Mouse (Mus musculus): ENCODE data around the gene Ccdc187. TPM values are rescaled to one million over a fixed set of nuclear protein-coding genes. Genes with fewer than 3 reads are reported as not detected.

The Ccdc187 gene
- polyA plus RNA-seq, 1 experiment from 2014 or later = 0.60 TPM

DNA sequence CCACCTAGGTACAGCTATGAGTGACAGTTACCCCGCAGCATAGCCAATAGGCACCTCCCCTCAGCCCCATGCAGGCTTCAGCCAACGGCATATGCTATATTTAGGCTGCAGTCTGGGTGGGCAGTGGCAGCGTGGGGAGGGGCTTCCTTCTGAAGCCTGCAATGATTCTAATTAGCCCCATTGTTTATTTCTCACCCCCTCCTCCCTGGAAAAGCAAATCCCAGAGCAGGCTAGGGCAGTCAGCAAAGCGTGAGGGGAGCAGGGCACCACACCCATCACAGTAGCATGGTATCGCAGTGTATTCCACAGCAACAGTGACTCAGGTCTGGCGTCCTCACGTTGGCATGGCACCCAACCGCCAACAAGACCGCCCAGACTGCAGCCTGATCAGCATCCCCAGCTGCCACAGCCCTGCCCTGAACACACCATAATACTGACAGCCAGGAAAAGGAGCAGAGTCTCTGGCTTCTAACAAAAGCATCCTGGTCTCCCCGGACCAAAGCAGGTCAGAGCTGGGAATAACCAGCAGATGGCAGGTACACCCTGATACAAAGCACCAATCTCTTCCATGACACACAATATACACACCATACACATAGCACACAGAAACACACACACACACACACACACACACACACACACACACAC is 4.0 kb upstream of the Ccdc187 start:
- WGBS = 6% methylated on average over 10 of the region's 10 CpGs
- Histone ChIP-seq H3K4me2 (ENCODE audit: low read depth, low read length) (peak overlapping the region; percentile 10; the same call in 1 of the 2 replicates), H3K27ac (ENCODE audit: low read length) (no peak overlapping the region), H3K36me3 (ENCODE audit: control insufficient read depth, insufficient read depth, low read length) (no peaks in the 10 kb centered on the region), H3K4me1 (replicated peaks; ENCODE audit: control insufficient read depth, insufficient read depth, low read length) (peaks cover 32% of the 10 kb centered on the region), H3K27me3 (ENCODE audit: control insufficient read depth, insufficient read depth, low read depth, low read length) (no peaks in the 10 kb centered on the region), H3K9me3 (ENCODE audit: control insufficient read depth, low read length) (no peaks in the 10 kb centered on the region), H3K4me3 (ENCODE audit: low read length) (no peak overlapping the region), H3K9ac (ENCODE audit: low read length) (no peak overlapping the region)
- ATAC-seq (ENCODE audit: low read depth) = peak; percentile 51

DNA sequence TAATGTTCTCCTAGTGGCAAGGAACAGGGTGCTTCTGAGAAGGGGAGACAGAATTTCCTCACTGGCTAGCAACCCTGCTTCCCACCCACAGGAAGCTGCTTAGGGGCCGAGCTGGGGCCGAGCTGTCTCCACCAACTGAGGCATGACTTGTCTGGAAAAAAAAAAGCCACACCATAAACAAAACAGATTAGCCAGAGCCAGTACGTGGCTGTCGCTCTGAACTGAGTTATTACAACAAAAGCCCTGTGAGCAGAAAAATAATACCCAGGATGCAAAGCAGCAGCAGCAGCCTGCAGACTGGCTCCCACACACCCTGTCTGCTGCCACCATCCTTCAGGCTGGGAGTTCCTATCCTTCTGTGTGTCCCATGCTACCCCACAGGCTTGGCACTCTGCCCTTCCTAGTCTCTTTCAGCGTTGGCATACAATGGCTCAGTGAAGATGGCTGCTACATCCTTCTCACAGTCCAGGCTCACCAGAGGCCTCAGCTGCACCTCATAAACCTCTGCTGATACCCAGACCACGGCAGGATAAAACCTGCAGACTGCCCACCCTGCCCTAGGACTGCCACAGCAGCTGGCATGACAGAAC is 2.3 kb upstream of the Ccdc187 start:
- Histone ChIP-seq H3K4me2 (ENCODE audit: low read depth, low read length) (no peak overlapping the region), H3K36me3 (ENCODE audit: control insufficient read depth, insufficient read depth, low read length) (no peaks in the 10 kb centered on the region), H3K27me3 (ENCODE audit: control insufficient read depth, insufficient read depth, low read depth, low read length) (no peaks in the 10 kb centered on the region), H3K27ac (ENCODE audit: low read length) (peak overlapping the region; percentile 78), H3K9me3 (ENCODE audit: control insufficient read depth, low read length) (no peaks in the 10 kb centered on the region), H3K4me1 (replicated peaks; ENCODE audit: control insufficient read depth, insufficient read depth, low read length) (peaks cover 32% of the 10 kb centered on the region), H3K4me3 (ENCODE audit: low read length) (no peak overlapping the region), H3K9ac (ENCODE audit: low read length) (peak overlapping the region; percentile 43)
- 21% methylated on average over 6 of the region's 6 CpGs for WGBS
- ATAC-seq (ENCODE audit: low read depth) = peak; percentile 28

DNA sequence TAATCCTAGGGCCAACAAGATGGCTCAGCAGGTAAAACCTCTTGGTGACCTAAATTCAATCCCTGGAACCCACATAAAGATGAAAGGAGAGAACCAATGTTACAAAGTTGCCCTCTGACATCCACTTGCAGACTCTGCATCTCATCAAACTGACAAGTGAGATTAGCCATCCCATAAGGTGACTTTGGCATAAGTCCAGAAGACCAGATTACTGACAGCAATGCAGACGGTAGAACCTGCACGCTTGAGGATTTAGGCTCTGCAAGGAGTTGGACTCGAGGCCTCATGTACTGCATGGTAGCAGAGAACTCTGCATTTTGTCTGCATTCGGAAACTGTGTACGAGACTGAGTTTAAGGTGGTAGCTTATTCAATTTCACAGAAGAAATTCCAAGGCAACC is 4.2 kb downstream of the Ccdc187 start:
- ATAC-seq (ENCODE audit: low read depth) = no peak
- Histone ChIP-seq H3K4me1 (replicated peaks; ENCODE audit: control insufficient read depth, insufficient read depth, low read length) (peaks cover 4% of the 10 kb centered on the region; the same call in 1 of the 2 replicates), H3K27ac (ENCODE audit: low read length) (no peak overlapping the region), H3K4me3 (ENCODE audit: low read length) (no peak overlapping the region), H3K36me3 (ENCODE audit: control insufficient read depth, insufficient read depth, low read length) (no peaks in the 10 kb centered on the region), H3K9me3 (ENCODE audit: control insufficient read depth, low read length) (no peaks in the 10 kb centered on the region), H3K4me2 (ENCODE audit: low read depth, low read length) (no peak overlapping the region), H3K27me3 (ENCODE audit: control insufficient read depth, insufficient read depth, low read depth, low read length) (no peaks in the 10 kb centered on the region), H3K9ac (ENCODE audit: low read length) (no peak overlapping the region)
- 69% methylated on average over 5 of the region's 5 CpGs for WGBS

DNA sequence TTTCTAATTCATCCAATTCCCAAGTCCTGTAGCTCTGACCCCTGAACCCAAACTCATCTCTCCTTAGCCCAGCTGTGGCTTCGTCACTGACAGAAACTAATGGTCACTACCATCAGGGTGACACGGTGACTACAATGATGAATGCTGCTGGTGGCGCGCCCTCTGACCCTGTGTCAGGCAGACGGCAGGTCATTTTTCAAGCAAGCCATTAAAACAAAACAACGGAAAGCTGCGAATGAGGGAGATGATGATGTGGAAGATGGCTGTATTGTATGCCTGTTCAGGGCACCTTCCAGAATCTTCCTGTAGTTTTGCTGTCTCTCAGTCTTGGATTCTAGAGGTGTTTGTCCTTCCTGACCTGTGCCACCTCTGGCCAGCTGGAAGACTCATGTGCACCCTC is 8.0 kb downstream of the Ccdc187 start:
- Histone ChIP-seq H3K4me1 (replicated peaks; ENCODE audit: control insufficient read depth, insufficient read depth, low read length) (peaks cover 4% of the 10 kb centered on the region; the same call in 1 of the 2 replicates), H3K9ac (ENCODE audit: low read length) (no peak overlapping the region), H3K9me3 (ENCODE audit: control insufficient read depth, low read length) (no peaks in the 10 kb centered on the region), H3K36me3 (ENCODE audit: control insufficient read depth, insufficient read depth, low read length) (no peaks in the 10 kb centered on the region), H3K27me3 (ENCODE audit: control insufficient read depth, insufficient read depth, low read depth, low read length) (no peaks in the 10 kb centered on the region), H3K4me3 (ENCODE audit: low read length) (no peak overlapping the region), H3K27ac (ENCODE audit: low read length) (no peak overlapping the region), H3K4me2 (ENCODE audit: low read depth, low read length) (no peak overlapping the region)
- ATAC-seq (ENCODE audit: low read depth) = no peak
- WGBS = 29% methylated on average over 7 of the region's 7 CpGs

DNA sequence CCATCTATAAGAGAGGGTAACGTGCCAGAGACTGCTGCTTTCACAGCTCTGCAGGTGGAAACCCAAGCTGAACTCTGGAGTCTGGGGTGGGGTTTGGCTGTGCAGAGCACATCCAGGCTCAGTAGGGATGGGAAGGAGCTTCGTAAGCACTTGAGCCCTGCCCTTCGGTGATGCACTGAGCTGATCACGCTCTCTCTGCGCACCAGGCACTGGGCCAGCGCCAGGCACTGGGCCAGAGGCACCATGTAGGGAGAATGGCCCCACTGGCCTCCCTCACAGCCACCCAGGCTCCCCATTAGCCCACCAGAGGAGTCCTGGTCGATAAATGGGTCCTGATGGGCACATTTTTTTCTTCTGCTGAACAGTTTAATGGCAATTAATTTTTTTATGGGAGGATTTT is 8.6 kb downstream of the Ccdc187 start:
- H3K27ac ChIP-seq (ENCODE audit: low read length) = no peak overlapping the region
- H3K9ac ChIP-seq (ENCODE audit: low read length) = no peak overlapping the region
- ATAC-seq (ENCODE audit: low read depth) = peak; percentile 57
- H3K36me3 ChIP-seq (ENCODE audit: control insufficient read depth, insufficient read depth, low read length) = no peaks in the 10 kb centered on the region
- H3K4me2 ChIP-seq (ENCODE audit: low read depth, low read length) = no peak overlapping the region
- no peaks in the 10 kb centered on the region for H3K9me3 ChIP-seq (ENCODE audit: control insufficient read depth, low read length)
- no peaks in the 10 kb centered on the region for H3K27me3 ChIP-seq (ENCODE audit: control insufficient read depth, insufficient read depth, low read depth, low read length)
- 42% methylated on average over 7 of the region's 7 CpGs for WGBS
- H3K4me3 ChIP-seq (ENCODE audit: low read length) = no peak overlapping the region
- H3K4me1 ChIP-seq (replicated peaks; ENCODE audit: control insufficient read depth, insufficient read depth, low read length) = peaks cover 4% of the 10 kb centered on the region; the same call in 1 of the 2 replicates

DNA sequence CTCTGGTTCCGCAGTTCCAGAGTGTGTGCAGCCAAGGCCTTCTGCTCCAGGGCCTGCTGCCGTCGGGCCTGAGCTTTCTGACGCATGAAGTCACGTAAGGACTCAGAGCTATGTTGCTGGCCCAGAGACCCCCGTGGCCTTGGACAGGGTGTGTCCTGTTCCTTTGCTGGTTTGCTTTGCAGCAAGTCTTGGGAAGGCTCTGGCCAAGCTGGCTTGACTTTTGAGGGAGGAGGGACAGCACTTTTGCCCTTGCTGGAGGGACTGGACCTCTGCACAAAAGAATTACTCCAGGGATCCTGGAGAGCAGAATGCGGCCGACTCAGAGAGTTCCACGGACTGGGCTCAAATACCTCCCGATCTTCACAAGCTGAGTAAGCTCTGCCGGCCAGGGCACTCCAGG is 13.8 kb downstream of the Ccdc187 start:
- no peak overlapping the region for H3K4me3 ChIP-seq (ENCODE audit: low read length)
- no peak overlapping the region for H3K4me2 ChIP-seq (ENCODE audit: low read depth, low read length)
- H3K4me1 ChIP-seq (replicated peaks; ENCODE audit: control insufficient read depth, insufficient read depth, low read length) = peaks cover under 1% of the 10 kb centered on the region; the same call in 1 of the 2 replicates
- H3K9ac ChIP-seq (ENCODE audit: low read length) = no peak overlapping the region
- ATAC-seq (ENCODE audit: low read depth) = no peak
- no peaks in the 10 kb centered on the region for H3K9me3 ChIP-seq (ENCODE audit: control insufficient read depth, low read length)
- H3K36me3 ChIP-seq (ENCODE audit: control insufficient read depth, insufficient read depth, low read length) = no peaks in the 10 kb centered on the region
- WGBS = 72% methylated on average over 11 of the region's 11 CpGs
- H3K27ac ChIP-seq (ENCODE audit: low read length) = no peak overlapping the region
- no peaks in the 10 kb centered on the region for H3K27me3 ChIP-seq (ENCODE audit: control insufficient read depth, insufficient read depth, low read depth, low read length)

DNA sequence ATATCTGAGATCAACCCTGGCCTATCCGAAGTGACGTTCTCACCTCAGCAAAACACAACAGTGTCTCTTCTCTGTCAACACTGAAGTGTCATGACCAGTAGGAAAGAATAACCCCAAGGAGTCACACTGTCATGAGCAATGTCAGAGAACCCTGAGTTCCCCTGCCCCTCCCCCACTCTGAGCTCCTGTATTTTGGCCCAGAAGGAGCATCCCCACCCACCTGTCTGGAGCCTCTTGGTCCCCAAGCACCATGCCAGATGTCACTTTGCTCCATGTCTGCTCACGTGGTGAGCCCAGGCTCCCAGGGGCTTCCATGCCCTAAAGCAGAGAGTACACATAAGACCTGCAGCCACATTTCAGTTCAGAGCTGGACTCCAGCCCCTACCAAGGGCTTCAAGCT is 14.6 kb downstream of the Ccdc187 start:
- WGBS = 63% methylated on average over 3 of the region's 3 CpGs

DNA sequence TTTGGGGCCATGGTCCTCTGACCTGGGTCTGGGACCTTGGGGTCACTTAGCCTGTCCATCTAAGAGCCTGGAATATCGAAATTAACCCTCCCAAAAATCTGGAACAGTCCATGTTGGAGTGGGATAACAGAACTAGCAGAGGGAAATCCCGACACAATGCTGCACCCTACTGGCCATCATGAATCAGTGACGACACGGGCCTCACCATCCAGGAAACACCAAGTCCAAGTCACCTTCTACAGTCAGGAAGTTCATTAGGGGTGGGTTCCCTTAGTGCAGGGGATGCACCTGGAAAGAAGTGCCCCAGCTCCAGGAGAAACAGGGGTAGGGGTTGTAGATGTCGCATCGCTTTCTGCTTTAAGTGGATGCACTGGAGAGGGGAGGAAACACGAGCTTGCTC is 20.7 kb downstream of the Ccdc187 start:
- Histone ChIP-seq H3K4me3 (ENCODE audit: low read length) (no peak overlapping the region), H3K4me2 (ENCODE audit: low read depth, low read length) (no peak overlapping the region), H3K9ac (ENCODE audit: low read length) (no peak overlapping the region), H3K36me3 (ENCODE audit: control insufficient read depth, insufficient read depth, low read length) (no peaks in the 10 kb centered on the region), H3K9me3 (ENCODE audit: control insufficient read depth, low read length) (no peaks in the 10 kb centered on the region), H3K4me1 (replicated peaks; ENCODE audit: control insufficient read depth, insufficient read depth, low read length) (no peaks in the 10 kb centered on the region), H3K27me3 (ENCODE audit: control insufficient read depth, insufficient read depth, low read depth, low read length) (no peaks in the 10 kb centered on the region), H3K27ac (ENCODE audit: low read length) (no peak overlapping the region)
- WGBS = 19% methylated on average over 7 of the region's 7 CpGs
- ATAC-seq (ENCODE audit: low read depth) = peak; percentile 58

More for the DNA sequence above, 14.6 kb downstream of the Ccdc187 start:
- Histone ChIP-seq H3K27me3 (ENCODE audit: control insufficient read depth, insufficient read depth, low read depth, low read length) (no peaks in the 10 kb centered on the region), H3K4me1 (replicated peaks; ENCODE audit: control insufficient read depth, insufficient read depth, low read length) (no peaks in the 10 kb centered on the region), H3K27ac (ENCODE audit: low read length) (no peak overlapping the region), H3K36me3 (ENCODE audit: control insufficient read depth, insufficient read depth, low read length) (no peaks in the 10 kb centered on the region), H3K9ac (ENCODE audit: low read length) (no peak overlapping the region), H3K9me3 (ENCODE audit: control insufficient read depth, low read length) (no peaks in the 10 kb centered on the region), H3K4me3 (ENCODE audit: low read length) (no peak overlapping the region), H3K4me2 (ENCODE audit: low read depth, low read length) (no peak overlapping the region)
- no peak for ATAC-seq (ENCODE audit: low read depth)

DNA sequence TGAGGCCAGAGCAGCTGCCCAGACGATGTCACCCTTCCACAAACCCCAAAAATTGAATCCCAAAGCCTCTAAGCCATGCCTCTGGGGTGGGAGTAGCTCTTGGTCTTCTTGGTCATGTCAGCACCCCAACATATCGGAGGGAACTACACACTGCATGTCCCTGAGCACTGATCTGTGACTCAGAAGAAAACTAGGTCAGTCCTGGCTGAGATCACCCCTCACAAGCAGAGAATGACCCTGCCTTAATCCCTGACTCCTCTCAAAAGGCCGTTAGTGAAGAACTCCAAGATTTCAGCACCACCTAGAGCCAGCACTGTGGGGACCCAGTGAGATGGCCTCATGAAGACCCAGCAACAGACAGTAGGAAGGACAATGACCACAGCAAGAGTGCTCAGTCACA is 26.1 kb downstream of the Ccdc187 start:
- H3K9me3 ChIP-seq (ENCODE audit: control insufficient read depth, low read length) = no peaks in the 10 kb centered on the region
- H3K9ac ChIP-seq (ENCODE audit: low read length) = no peak overlapping the region
- WGBS = 50% methylated on average over 3 of the region's 3 CpGs
- H3K27me3 ChIP-seq (ENCODE audit: control insufficient read depth, insufficient read depth, low read depth, low read length) = no peaks in the 10 kb centered on the region
- ATAC-seq (ENCODE audit: low read depth) = no peak
- H3K4me2 ChIP-seq (ENCODE audit: low read depth, low read length) = no peak overlapping the region
- H3K27ac ChIP-seq (ENCODE audit: low read length) = no peak overlapping the region
- no peaks in the 10 kb centered on the region for H3K4me1 ChIP-seq (replicated peaks; ENCODE audit: control insufficient read depth, insufficient read depth, low read length)
- no peaks in the 10 kb centered on the region for H3K36me3 ChIP-seq (ENCODE audit: control insufficient read depth, insufficient read depth, low read length)
- H3K4me3 ChIP-seq (ENCODE audit: low read length) = no peak overlapping the region

Data from lung, embryonic 16.5 days (tissue).